Mouse (Mus musculus): Measurements from ENCODE around the gene Gngt2. TPM values are rescaled to one million over a fixed set of nuclear protein-coding genes. Genes with fewer than 3 reads are reported as not detected.

The Gngt2 gene
- total RNA-seq, 2 experiments from 2014 or later = 17.2 to 23.1 TPM

- no peak for DNase-seq (ENCODE audit: low spot score in 2 of 2)
Measured at GRCm38 (mm10) chr11:95838999-95839868, 2.2 kb downstream of the Gngt2 start.

- DNase-seq (ENCODE audit: low spot score in 2 of 2) = no peak
Measured at GRCm38 (mm10) chr11:95840694-95841497, 3.9 kb downstream of the Gngt2 start.

DNA sequence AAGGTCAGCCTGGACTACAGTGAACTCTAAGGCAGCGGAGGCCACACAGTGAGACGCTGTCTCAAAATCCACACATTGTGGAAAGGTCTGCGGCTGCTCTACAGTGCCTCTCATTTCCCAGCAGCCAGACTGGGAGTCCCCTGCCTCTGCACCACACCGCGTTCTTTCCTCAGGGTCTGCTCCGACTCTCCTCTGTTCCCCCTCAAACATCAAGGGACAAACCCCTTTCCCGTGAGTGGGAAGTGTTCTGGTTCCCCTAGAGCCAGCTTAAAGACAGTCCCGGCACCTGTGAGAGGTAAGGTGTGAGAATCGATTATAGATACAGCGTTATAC, 4.4 kb downstream of the Gngt2 start:
- DNase-seq (ENCODE audit: low spot score in 2 of 2) = no peak

DNA sequence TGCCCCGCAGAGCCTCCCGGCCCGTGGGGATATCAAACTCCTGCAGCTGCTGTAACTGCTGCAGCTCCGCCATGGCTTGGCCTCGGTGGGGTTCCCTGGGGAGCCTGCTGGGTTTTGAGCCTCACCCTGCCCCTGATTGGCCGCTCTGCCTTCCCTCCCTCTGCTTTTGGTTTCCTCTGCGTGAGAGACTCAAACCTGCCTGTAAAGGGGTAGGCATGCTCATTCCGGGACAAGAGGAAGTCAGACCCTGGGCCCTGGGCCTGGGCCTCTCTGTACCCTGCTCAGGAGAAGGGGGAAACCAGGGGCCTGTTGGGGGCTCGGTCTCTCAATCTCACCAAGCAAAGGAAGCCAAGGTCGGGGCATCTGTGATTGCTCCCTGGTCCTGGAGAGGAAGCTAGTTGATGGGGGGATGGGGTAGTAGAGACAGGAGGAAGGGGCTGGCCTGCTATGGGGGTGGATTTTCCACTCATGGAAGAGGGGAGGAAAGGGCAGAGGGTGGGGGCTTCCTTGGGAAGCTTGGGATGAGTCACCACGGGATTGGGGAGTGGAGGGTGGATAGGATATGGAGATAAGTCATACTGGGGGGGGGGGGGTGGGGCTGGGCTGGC, 5.2 kb downstream of the Gngt2 start, which contains the start of gene Abi3:
Abi3 (minus strand) TSS at position 403 of the 608 bp plus-strand sequence.
- no peak for DNase-seq (ENCODE audit: low spot score in 2 of 2)

GRCm38 (mm10) chr11:95842953-95843352, 5.9 kb downstream of the Gngt2 start:
- DNase-seq (ENCODE audit: low spot score in 2 of 2) = no peak

GRCm38 (mm10) chr11:95843421-95843950, 6.5 kb downstream of the Gngt2 start:
- no peak for DNase-seq (ENCODE audit: low spot score in 2 of 2)

- DNase-seq (ENCODE audit: low spot score in 2 of 2) = no peak
Measured at GRCm38 (mm10) chr11:95844935-95845334, 7.9 kb downstream of the Gngt2 start.

- no peak for DNase-seq (ENCODE audit: low spot score in 2 of 2)
Measured at GRCm38 (mm10) chr11:95850898-95851297, 13.9 kb downstream of the Gngt2 start.

- no peak for DNase-seq (ENCODE audit: low spot score in 2 of 2)
Measured at GRCm38 (mm10) chr11:95853684-95854083, 16.7 kb downstream of the Gngt2 start.

GRCm38 (mm10) chr11:95857306-95857705, 20.3 kb downstream of the Gngt2 start:
- no peak for DNase-seq (ENCODE audit: low spot score in 2 of 2)

GRCm38 (mm10) chr11:95857716-95858527, 20.9 kb downstream of the Gngt2 start:
- DNase-seq (ENCODE audit: low spot score in 2 of 2) = no peak

DNA sequence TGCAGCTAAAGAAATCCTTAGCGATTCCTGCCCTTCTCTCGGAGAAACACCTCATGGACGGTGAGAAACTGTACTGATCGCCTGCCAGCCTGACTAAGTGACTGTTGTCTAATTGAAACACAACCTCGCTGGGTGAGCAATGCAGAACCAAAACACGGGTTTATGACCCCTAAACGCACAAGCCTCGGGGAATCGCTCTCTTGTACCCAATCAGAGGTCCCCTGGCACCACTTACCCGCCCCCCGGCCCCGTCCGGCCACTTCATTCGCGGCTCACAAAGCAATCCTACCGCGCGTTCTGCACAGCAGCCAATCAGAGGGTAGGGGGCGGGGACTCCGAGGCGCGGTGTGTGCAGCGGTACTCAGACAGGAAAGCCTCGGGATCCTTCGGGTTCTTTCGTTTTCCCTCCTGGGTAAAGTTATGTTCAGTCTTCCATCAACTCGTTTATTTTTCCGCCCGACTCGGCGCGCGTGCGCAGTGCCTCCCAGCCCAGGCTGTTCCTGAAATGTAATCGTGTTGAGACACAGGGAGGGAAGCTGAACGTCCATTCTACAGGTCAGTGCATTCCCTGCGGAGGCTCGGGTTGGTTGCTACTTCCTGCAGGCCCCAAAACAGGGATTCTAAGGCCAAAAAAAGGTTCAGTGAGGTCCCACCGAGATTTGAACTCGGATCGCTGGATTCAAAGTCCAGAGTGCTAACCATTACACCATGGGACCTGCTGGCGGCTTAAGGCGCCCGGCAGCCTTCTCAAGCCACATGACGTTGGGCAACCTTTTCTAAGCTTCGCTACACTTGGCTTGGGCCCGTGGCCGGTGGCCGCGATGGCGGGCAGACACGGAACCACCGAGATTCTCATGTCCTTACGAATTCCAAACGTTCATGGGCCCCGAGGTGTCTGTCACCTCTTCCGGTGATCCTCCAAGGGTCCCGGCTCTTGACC, 21.8 kb downstream of the Gngt2 start:
- peak; percentile 91 to 92 for DNase-seq (ENCODE audit: low spot score in 2 of 2)

GRCm38 (mm10) chr11:95859468-95859855, 22.4 kb downstream of the Gngt2 start:
- DNase-seq (ENCODE audit: low spot score in 2 of 2) = peak; percentile 45 to 46

DNA sequence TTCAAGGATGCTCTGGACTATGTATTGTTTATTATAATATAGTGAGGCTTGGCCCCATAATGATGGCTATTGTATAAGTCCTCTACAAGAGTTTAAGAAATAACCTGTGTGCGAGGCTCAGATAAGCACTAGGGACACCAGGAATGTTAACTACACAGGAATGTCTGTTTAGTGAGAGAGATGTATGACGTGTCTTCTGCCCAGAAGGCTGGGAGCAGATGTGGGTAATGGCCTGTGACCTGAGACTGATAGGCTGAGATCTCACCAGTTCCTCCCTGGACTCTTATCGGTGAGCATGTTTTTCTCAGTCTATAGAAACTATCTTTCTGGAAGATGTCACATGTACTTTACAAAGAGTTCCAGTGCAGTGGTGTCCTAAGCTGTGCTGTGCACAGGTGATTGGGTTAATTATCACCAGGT, 23.1 kb downstream of the Gngt2 start:
- DNase-seq (ENCODE audit: low spot score in 2 of 2) = no peak

DNA sequence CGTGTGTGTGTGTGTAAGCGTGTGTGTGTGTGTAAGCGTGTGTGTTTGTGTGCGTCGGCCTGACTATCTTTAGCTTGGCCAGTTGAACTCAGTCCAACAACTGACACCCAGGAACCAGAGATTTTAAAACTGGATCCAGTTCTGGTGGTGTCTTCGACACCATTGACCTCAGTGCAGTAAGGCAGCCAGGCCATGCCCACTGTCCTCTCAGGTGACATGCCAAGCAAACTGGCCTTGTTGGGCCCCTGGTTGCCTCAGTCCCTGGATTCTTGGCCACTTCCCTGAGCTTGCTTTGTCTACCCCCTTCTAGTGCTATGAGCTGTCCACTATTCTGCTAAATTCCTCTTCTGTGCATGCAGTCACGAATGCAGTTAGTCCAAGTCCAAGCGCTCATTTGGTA, 24.4 kb downstream of the Gngt2 start:
- no peak for DNase-seq (ENCODE audit: low spot score in 2 of 2)

GRCm38 (mm10) chr11:95869442-95869841, 32.4 kb downstream of the Gngt2 start:
- no peak for DNase-seq (ENCODE audit: low spot score in 2 of 2)

DNA sequence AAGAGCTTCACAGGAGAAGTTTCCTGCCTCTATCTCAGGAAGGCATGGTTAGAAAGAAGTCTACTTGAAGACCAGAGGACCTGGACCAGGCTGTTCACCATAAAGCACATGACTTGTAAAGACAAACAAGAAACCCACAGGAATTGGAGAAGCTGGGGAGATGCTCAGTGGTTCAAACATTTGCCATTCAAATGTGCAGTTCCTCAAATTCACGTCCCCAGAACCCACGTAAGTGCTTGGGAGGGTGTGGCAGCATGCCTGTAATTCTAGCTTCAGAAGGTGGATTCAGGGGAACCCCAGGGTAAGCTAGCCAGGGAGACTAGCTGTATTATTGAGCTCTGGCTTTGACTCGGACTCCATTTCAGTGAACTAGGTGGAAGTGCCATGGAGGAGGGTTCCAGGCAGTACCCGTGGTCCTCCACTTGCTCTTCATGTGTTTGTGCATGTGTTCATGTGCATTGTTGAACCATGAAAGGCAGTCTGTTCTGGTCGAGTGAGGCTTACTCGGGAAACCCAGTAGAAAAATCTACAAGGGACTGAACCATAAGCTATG, 33.0 kb downstream of the Gngt2 start:
- DNase-seq (ENCODE audit: low spot score in 2 of 2) = no peak

- no peak for DNase-seq (ENCODE audit: low spot score in 2 of 2)
Measured at GRCm38 (mm10) chr11:95875804-95876203, 38.8 kb downstream of the Gngt2 start.

DNA sequence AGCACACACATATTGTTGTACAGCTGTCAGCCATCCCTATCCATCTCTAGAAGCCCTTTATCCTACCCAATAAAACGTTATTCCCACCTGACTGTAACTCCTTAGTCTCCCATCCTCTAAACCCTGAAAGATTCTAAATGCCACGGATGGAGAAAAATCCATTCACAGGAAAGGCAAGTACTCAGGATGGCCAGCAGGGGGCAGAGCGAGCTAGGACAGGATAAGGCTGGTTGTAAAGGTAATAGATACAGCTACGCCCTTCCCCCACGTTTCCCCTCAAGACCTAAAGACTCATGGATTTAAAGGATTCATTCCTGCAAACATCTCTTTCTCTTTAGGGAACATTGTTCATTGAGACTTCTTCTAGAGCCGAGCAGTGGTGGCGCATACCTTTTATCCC, 39.3 kb downstream of the Gngt2 start:
- DNase-seq (ENCODE audit: low spot score in 2 of 2) = peak; percentile 39 to 50
